Mouse (Mus musculus) neural tube, embryonic 11.5 days (tissue): ENCODE measurements around the gene Gm17359. TPM values are rescaled to one million over a fixed set of nuclear protein-coding genes. Genes with fewer than 3 reads are reported as not detected.

Source experiments
- ATAC-seq: fragments of 200-750 bp; cut with Nextera tagmentation; 2 replicates; pipeline ENCODE4 v1.8.0; 2017; ENCODE audit warnings: moderate number of reproducible peaks, mild to moderate bottlenecking, moderate TSS enrichment, moderate library complexity; ENCODE audit not compliant: insufficient read depth, low FRiP score, low TSS enrichment
- DNase-seq: peaks from one replicate; pipeline ENCODE4 v3.0.0-alpha.2; 2015; ENCODE audit warnings: low spot score
- H3K27ac ChIP-seq: fragments of 300-500 bp; sonication (generic); 2 replicates; pipeline ENCODE4 v1.5.1; 2014; ENCODE audit warnings: low read depth, mild to moderate bottlenecking, low read length
- H3K27me3 ChIP-seq: fragments of 300-500 bp; sonication (generic); 2 replicates; pipeline ENCODE4 v1.6.1; 2014; ENCODE audit warnings: mild to moderate bottlenecking, low read length, mixed read lengths; ENCODE audit not compliant: control insufficient read depth, insufficient read depth
- H3K36me3 ChIP-seq: fragments of 300-500 bp; sonication (generic); 2 replicates; pipeline ENCODE4 v1.6.1; 2014; ENCODE audit warnings: mild to moderate bottlenecking, low read length, moderate library complexity, mixed read lengths; ENCODE audit not compliant: control insufficient read depth, insufficient read depth
- H3K4me1 ChIP-seq: fragments of 300-500 bp; sonication (generic); 2 replicates; pipeline ENCODE4 v1.6.1; 2014; ENCODE audit warnings: low read length, mixed read lengths; ENCODE audit not compliant: control insufficient read depth, insufficient read depth
- H3K4me2 ChIP-seq: fragments of 300-500 bp; sonication (generic); 2 replicates; pipeline ENCODE4 v1.6.1; 2014; ENCODE audit warnings: low read depth, mild to moderate bottlenecking, moderate library complexity
- H3K4me3 ChIP-seq: fragments of 300-500 bp; sonication (generic); 2 replicates; pipeline ENCODE4 v1.5.1; 2014; ENCODE audit warnings: low read depth, low read length
- H3K9ac ChIP-seq: fragments of 300-500 bp; sonication (generic); 2 replicates; pipeline ENCODE4 v1.6.1; 2014; ENCODE audit warnings: mild to moderate bottlenecking, low read length
- H3K9me3 ChIP-seq: fragments of 300-500 bp; sonication (generic); 2 replicates; pipeline ENCODE4 v1.6.1; 2016; ENCODE audit warnings: low read length; ENCODE audit not compliant: control insufficient read depth
- WGBS: fragments of 180-500 bp; shearing (Covaris S2); extraction: QIAGEN DNeasy Blood & Tissue Kit; methylation state at CpG from one replicate; pipeline ENCODE4 v1.1.7; 2014; 5-methylcytosine and 5-hydroxymethylcytosine counted together
- polyA plus RNA-seq: library from polyadenylated mRNA; unstranded; fragments of >200 nt; fragmentation: Nextera tagmentation; extraction: Ambion mirVana; gene quantifications from 2 replicates; pipeline ENCODE4 v1.2.1, GENCODE M21; 2014

Gm17359 gene
- polyA plus RNA-seq, 1 experiment from 2014 or later: 0.31 TPM

- H3K9ac ChIP-seq: no peak overlapping the region
- 88% methylated on average over 5 of the region's 5 CpGs for WGBS
These were observed 78.6 kb downstream of the Gm17359 start for GRCm38 (mm10) chr3:79415081-79415480.

GRCm38 (mm10) chr3:79415929-79416328 lies 79.5 kb downstream of the Gm17359 start:
- DNase-seq (no peak), ATAC-seq (no peak)
- Histone ChIP-seq H3K9ac (no peak overlapping the region), H3K4me3 (no peak overlapping the region), H3K36me3 (no peaks in the 10 kb centered on the region), H3K27ac (no peak overlapping the region), H3K9me3 (no peaks in the 10 kb centered on the region), H3K4me1 (0 out of 2 replicates have a peak, but pooled peaks cover 3% of the 10 kb centered on the region), H3K4me2 (no peak overlapping the region), H3K27me3 (no peaks in the 10 kb centered on the region)

More at GRCm38 (mm10) chr3:79415081-79415480, 78.6 kb downstream of the Gm17359 start:
- Histone ChIP-seq H3K4me3 (no peak overlapping the region), H3K27ac (no peak overlapping the region), H3K36me3 (no peaks in the 10 kb centered on the region), H3K4me2 (no peak overlapping the region), H3K4me1 (peaks cover 3% of the 10 kb centered on the region; the same call in 1 of the 2 replicates), H3K9me3 (no peaks in the 10 kb centered on the region), H3K27me3 (no peaks in the 10 kb centered on the region)
- ATAC-seq (no peak), DNase-seq (no peak)

- DNase-seq (peak; percentile 43), ATAC-seq (peak; percentile 91)
- H3K27ac ChIP-seq: peak overlapping the region; percentile 35; the same call in 1 of the 2 replicates
- no peaks in the 10 kb centered on the region for H3K36me3 ChIP-seq
- no peak overlapping the region for H3K4me2 ChIP-seq
- H3K9me3 ChIP-seq: no peaks in the 10 kb centered on the region
- 0 out of 2 replicates have a peak, but pooled peaks cover 3% of the 10 kb centered on the region for H3K4me1 ChIP-seq
- H3K4me3 ChIP-seq: no peak overlapping the region
- no peaks in the 10 kb centered on the region for H3K27me3 ChIP-seq
- WGBS: 43% methylated on average over 4 of the region's 4 CpGs
- H3K9ac ChIP-seq: no peak overlapping the region
These were observed 80.7 kb downstream of the Gm17359 start for GRCm38 (mm10) chr3:79416944-79417680.

- H3K4me1 ChIP-seq: 0 out of 2 replicates have a peak, but pooled peaks cover 3% of the 10 kb centered on the region
- ATAC-seq (no peak), DNase-seq (no peak)
- H3K9ac ChIP-seq: no peak overlapping the region
- 89% methylated on average over 14 of the region's 14 CpGs for WGBS
- no peaks in the 10 kb centered on the region for H3K36me3 ChIP-seq
- H3K9me3 ChIP-seq: no peaks in the 10 kb centered on the region
- no peak overlapping the region for H3K27ac ChIP-seq
- H3K27me3 ChIP-seq: no peaks in the 10 kb centered on the region
- H3K4me3 ChIP-seq: no peak overlapping the region
- no peak overlapping the region for H3K4me2 ChIP-seq
These were observed 82.5 kb downstream of the Gm17359 start for GRCm38 (mm10) chr3:79418921-79419320.

GRCm38 (mm10) chr3:79425441-79425840 lies 89.0 kb downstream of the Gm17359 start:
- no peak for ATAC-seq
- Histone ChIP-seq H3K9me3 (no peaks in the 10 kb centered on the region), H3K4me2 (no peak overlapping the region), H3K4me3 (no peak overlapping the region), H3K27me3 (no peaks in the 10 kb centered on the region), H3K27ac (no peak overlapping the region), H3K36me3 (no peaks in the 10 kb centered on the region), H3K9ac (no peak overlapping the region), H3K4me1 (no peaks in the 10 kb centered on the region)
- DNase-seq: no peak
- 90% methylated on average over 1 of the region's 1 CpGs for WGBS

- no peaks in the 10 kb centered on the region for H3K27me3 ChIP-seq
- H3K9ac ChIP-seq: no peak overlapping the region
- no peak overlapping the region for H3K27ac ChIP-seq
- H3K9me3 ChIP-seq: no peaks in the 10 kb centered on the region
- H3K4me1 ChIP-seq: no peaks in the 10 kb centered on the region
- DNase-seq: no peak
- ATAC-seq: no peak
- no peaks in the 10 kb centered on the region for H3K36me3 ChIP-seq
- H3K4me3 ChIP-seq: no peak overlapping the region
- H3K4me2 ChIP-seq: no peak overlapping the region
These were observed 97.1 kb downstream of the Gm17359 start for GRCm38 (mm10) chr3:79433593-79433992.

- no peak for ATAC-seq
- 80% methylated on average over 9 of the region's 9 CpGs for WGBS
- no peaks in the 10 kb centered on the region for H3K4me1 ChIP-seq
These were observed 98.0 kb downstream of the Gm17359 start for GRCm38 (mm10) chr3:79434436-79434835.

GRCm38 (mm10) chr3:79434985-79435384 lies 98.5 kb downstream of the Gm17359 start:
- Histone ChIP-seq H3K4me2 (no peak overlapping the region), H3K4me3 (no peak overlapping the region), H3K36me3 (no peaks in the 10 kb centered on the region), H3K9me3 (no peaks in the 10 kb centered on the region), H3K27me3 (no peaks in the 10 kb centered on the region), H3K4me1 (no peaks in the 10 kb centered on the region), H3K27ac (no peak overlapping the region), H3K9ac (no peak overlapping the region)
- no peak for ATAC-seq
- 60% methylated on average over 5 of the region's 5 CpGs for WGBS
- no peak for DNase-seq

More at GRCm38 (mm10) chr3:79434436-79434835, 98.0 kb downstream of the Gm17359 start:
- DNase-seq: no peak
- no peaks in the 10 kb centered on the region for H3K36me3 ChIP-seq
- no peak overlapping the region for H3K9ac ChIP-seq
- H3K9me3 ChIP-seq: no peaks in the 10 kb centered on the region
- no peak overlapping the region for H3K4me3 ChIP-seq
- H3K4me2 ChIP-seq: no peak overlapping the region
- H3K27me3 ChIP-seq: no peaks in the 10 kb centered on the region
- H3K27ac ChIP-seq: no peak overlapping the region

- Histone ChIP-seq H3K4me3 (no peak overlapping the region), H3K4me2 (no peak overlapping the region), H3K9me3 (no peaks in the 10 kb centered on the region), H3K27ac (no peak overlapping the region), H3K4me1 (no peaks in the 10 kb centered on the region), H3K36me3 (no peaks in the 10 kb centered on the region), H3K9ac (no peak overlapping the region), H3K27me3 (no peaks in the 10 kb centered on the region)
- 92% methylated on average over 7 of the region's 7 CpGs for WGBS
- DNase-seq (no peak), ATAC-seq (no peak)
These were observed 99.7 kb downstream of the Gm17359 start for GRCm38 (mm10) chr3:79436186-79436585.
